Mouse (Mus musculus) CH12F3 (cell line): ENCODE measurements around the gene Lax1.

ENCODE experiments used
- in situ Hi-C: fragments of 300-500 bp; cut with MboI; formaldehyde crosslinking; loops from 2 replicates; pipeline ENCODE4 v1.14.3; 2020; ENCODE audit warnings: low sequenced_read_pairs

The Lax1 gene

GRCm38 (mm10) chr1:133641163-133641562 lies 48.7 kb downstream of the Lax1 start:
- in situ Hi-C loops: no loop called here

DNA sequence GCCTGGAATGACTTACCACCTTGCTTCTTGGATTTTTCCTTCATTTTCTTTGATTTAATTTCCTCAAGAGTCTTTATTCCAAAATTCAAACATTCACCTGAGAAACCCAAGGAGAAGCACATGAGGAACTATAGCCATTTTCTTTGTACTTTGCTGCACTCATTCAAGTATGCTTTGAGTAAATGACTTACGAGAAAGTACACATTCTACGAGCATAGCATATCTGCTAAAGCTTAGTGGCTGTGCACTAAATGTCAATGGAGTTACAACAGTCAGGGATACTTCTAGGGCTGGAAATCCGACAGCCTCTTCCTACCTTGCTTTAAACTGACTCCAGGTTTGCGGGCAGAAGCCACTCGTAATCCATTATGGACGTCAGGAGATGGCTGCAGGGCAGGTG lies 51.4 kb downstream of the Lax1 start:
- in situ Hi-C loops: no loop called here

GRCm38 (mm10) chr1:133632168-133632567 lies 57.7 kb downstream of the Lax1 start:
- in situ Hi-C loops: no loop called here
